Mouse (Mus musculus) left cerebral cortex, adult 6 months (tissue): ENCODE measurements around the gene Klk1b8. TPM values are rescaled to one million over a fixed set of nuclear protein-coding genes. Genes with fewer than 3 reads are reported as not detected.

ENCODE experiments used
- long read RNA-seq, 2 experiments: library from polyadenylated mRNA; unstranded; transcript quantifications; one replicate each; pipeline ENCODE4 v2.0.0; 2019 to 2020
- polyA plus RNA-seq: library from polyadenylated mRNA; unstranded; fragments of <200 nt; fragmentation: Nextera tagmentation; gene quantifications from 2 replicates; pipeline ENCODE4 v1.2.3, GENCODE M21; 2021

Klk1b8 gene
- polyA plus RNA-seq = not detected in 2 replicates
- long read RNA-seq, experiment 1 = 0 reads
- long read RNA-seq, experiment 2 = 0 reads

DNA sequence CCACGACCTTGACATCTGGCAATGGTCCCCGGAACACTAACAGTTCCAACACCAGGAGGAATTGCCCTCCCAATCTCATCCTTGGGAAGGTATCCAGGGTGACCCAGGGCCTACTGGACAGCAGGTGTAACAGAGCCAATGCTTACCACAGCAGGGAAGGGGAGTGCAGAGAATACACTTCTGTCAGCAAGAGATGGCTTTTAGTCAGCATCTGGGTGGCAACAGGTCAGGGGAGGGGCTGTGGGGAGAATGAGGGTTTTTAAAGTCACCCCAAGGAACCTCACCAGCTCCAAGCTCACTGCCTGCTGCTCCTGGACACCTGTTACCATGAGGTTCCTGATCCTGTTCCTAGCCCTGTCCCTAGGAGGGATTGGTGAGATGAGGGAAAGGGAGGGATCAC is at the start of gene Klk1b8:
Klk1b8 (plus strand) TSS at position 301 of the 400 bp plus-strand sequence.

DNA sequence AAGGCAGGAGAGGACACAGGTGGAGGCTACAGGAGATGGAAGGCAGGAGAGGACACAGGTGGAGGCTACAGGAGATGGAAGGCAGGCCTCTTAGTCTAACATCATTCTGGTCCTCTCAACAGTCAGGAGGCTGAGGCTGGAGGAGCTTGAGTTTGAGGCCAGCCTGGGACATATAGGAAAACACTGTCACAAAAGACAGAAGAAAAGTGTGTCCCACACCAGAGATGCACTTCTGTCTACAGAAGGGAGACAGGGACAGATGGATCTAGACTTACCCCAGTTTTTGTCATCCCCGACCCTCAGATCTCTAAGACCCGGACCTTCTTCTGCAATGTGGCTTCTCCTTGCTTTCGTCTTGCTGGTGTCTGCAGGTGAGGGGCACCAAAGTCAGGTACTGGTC is 17.0 kb upstream of the Klk1b8 start, which contains the start of gene Klk15:
Klk15 (plus strand) TSS at position 301 of the 400 bp plus-strand sequence.

DNA sequence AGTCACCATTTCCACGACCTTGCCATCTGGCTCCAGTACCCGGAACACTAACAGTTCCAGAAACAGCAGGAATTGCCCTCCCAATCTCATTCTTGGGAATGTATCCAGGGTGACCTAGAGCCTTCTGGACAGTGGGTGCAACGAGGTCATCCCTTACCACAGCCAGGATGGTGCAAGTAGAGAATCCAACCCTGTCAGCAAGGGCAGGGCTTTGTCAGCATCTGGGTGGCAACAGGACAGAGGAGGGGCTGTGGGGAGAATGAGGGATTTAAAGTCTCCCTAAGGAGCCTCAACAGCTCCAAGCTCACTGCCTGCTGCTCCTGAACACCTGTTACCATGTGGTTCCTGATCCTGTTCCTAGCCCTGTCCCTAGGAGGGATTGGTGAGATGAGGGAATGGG is 16.0 kb downstream of the Klk1b8 start, which contains the start of gene Klk1b1:
Klk1b1 (plus strand) TSS at position 301 of the 400 bp plus-strand sequence.

GRCm38 (mm10) chr7:43975761-43976160 is 25.3 kb downstream of the Klk1b8 start, which contains the start of gene Klk1b9:
Gene Klk1b9, plus strand, starts transcription at chr7:43976061.

DNA sequence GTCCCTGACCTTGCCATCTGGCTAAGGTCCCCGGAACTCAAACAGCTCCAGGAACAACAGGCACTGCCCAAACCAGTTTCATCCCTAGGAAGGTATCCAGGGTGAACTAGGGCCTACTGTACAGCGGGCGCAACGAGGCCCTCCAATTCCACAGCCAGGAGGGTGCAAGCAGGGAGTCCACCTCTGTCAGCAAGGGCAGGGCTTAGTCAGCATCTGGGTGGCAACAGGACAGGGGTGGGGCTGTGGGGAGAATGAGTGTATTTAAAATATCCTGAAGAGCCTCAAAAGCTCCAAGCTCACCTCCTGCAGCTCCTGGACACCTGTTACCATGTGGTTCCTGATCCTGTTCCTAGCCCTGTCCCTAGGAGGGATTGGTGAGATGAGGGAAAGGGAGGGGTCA is 45.1 kb downstream of the Klk1b8 start, which contains the start of gene Klk1b11:
Klk1b11 (plus strand) TSS at position 301 of the 400 bp plus-strand sequence.

Other genes with a start within 250 kb of the Klk1b8 start
- not detected in 2 replicates for gene Klk13, start 238.1 kb upstream of the Klk1b8 start, polyA plus RNA-seq
- not detected in 2 replicates for gene Klk12, start 181.8 kb upstream of the Klk1b8 start, polyA plus RNA-seq
- not detected in 2 replicates for gene Klk11, start 176.1 kb upstream of the Klk1b8 start, polyA plus RNA-seq
- gene Klk10, start 169.6 kb upstream of the Klk1b8 start, polyA plus RNA-seq = 0.15 and 0.34 TPM in 2 replicates
- gene Klk9, start 158.8 kb upstream of the Klk1b8 start, polyA plus RNA-seq = not detected in 2 replicates
- 9.7 and 10.3 TPM in 2 replicates for gene Klk8, start 153.1 kb upstream of the Klk1b8 start, polyA plus RNA-seq
- not detected in 2 replicates for gene Klk7, start 139.4 kb upstream of the Klk1b8 start, polyA plus RNA-seq
- 7.3 and 12.8 TPM in 2 replicates for gene Klk6, start 126.2 kb upstream of the Klk1b8 start, polyA plus RNA-seq
- not detected in 2 replicates for gene Klk5, start 108.7 kb upstream of the Klk1b8 start, polyA plus RNA-seq
- not detected in 2 replicates for gene Klk4, start 69.5 kb upstream of the Klk1b8 start, polyA plus RNA-seq
- not detected in 2 replicates for gene Klk15, start 16.9 kb upstream of the Klk1b8 start, polyA plus RNA-seq
- not detected in 2 replicates for gene Klk1b1, start 16.1 kb downstream of the Klk1b8 start, polyA plus RNA-seq
- not detected in 2 replicates for gene Klk1b9, start 25.4 kb downstream of the Klk1b8 start, polyA plus RNA-seq
- gene Klk1b11, start 45.2 kb downstream of the Klk1b8 start, polyA plus RNA-seq = not detected in 2 replicates
- not detected in 2 replicates for gene Klk1b26, start 61.5 kb downstream of the Klk1b8 start, polyA plus RNA-seq
- gene Klk1b27, start 101.6 kb downstream of the Klk1b8 start, polyA plus RNA-seq = not detected in 2 replicates
- not detected in 2 replicates for gene Klk1b21, start 151.7 kb downstream of the Klk1b8 start, polyA plus RNA-seq
- not detected in 2 replicates for gene Klk1b22, start 162.0 kb downstream of the Klk1b8 start, polyA plus RNA-seq
- not detected in 2 replicates for gene Klk1b16, start 186.1 kb downstream of the Klk1b8 start, polyA plus RNA-seq
- not detected in 2 replicates for gene Klk1b24, start 237.6 kb downstream of the Klk1b8 start, polyA plus RNA-seq
- not detected in 2 replicates for gene Klk1b3, start 247.5 kb downstream of the Klk1b8 start, polyA plus RNA-seq